Mouse (Mus musculus): ENCODE results near the gene Gm21616. TPM values are rescaled to one million over a fixed set of nuclear protein-coding genes. Genes with fewer than 3 reads are reported as not detected.
"Not testable (repeated sequence)": the region's sequence is repeated elsewhere in the genome, so short reads cannot be mapped to it uniquely, and the experiment has no call there.

Gm21616 gene
- not detected in 2 replicates for total RNA-seq (2014; fragmentation: Nextera tagmentation)
- total RNA-seq (2017), result not detected in 2 replicates
- not detected in 2 replicates for polyA plus RNA-seq (2012)

GRCm38 (mm10) chrX:125435242-125435641, at the start of gene Gm21616:
TSS of gene Gm21616 (plus strand) at chrX:125435542.
- not testable (repeated sequence) for H3K4me3 ChIP-seq (ENCODE audit: low read depth, low read length); H3K27me3 ChIP-seq (ENCODE audit: insufficient read depth, low read length); H3K4me1 ChIP-seq (ENCODE audit: insufficient read depth, low read depth, low read length); H3K36me3 ChIP-seq (replicated peaks); DNase-seq (ENCODE audit: low spot score); H3K9me3 ChIP-seq (replicated peaks); ATAC-seq (ENCODE audit: extremely low read depth, insufficient number of reproducible peaks, low FRiP score, poor library complexity, severe bottlenecking)

Data from G1E (cell line).